Mouse (Mus musculus) liver, embryonic 16.5 days (tissue): ENCODE measurements around the gene Vps13c. TPM values are rescaled to one million over a fixed set of nuclear protein-coding genes. Genes with fewer than 3 reads are reported as not detected.
A peak's percentile ranks its signal among the peaks of the same experiment; 100 is the strongest.

Source experiments
- ATAC-seq: fragments of 200-750 bp; cut with Nextera tagmentation; 2 replicates; pipeline ENCODE4 v1.8.0; 2017; ENCODE audit warnings: low read depth, mild to moderate bottlenecking, moderate number of reproducible peaks, moderate library complexity
- H3K27ac ChIP-seq: fragments of 300-500 bp; sonication (generic); 2 replicates; pipeline ENCODE4 v1.5.1; 2014; ENCODE audit warnings: mild to moderate bottlenecking, low read length
- H3K27me3 ChIP-seq: fragments of 300-500 bp; sonication (generic); 2 replicates; pipeline ENCODE4 v1.6.1; 2014; ENCODE audit warnings: low read depth, low read length, mixed read lengths; ENCODE audit not compliant: control insufficient read depth, insufficient read depth
- H3K36me3 ChIP-seq: fragments of 300-500 bp; sonication (generic); 2 replicates; pipeline ENCODE4 v1.6.1; 2014; ENCODE audit warnings: mild to moderate bottlenecking; ENCODE audit not compliant: control insufficient read depth, insufficient read depth
- H3K4me1 ChIP-seq: fragments of 300-500 bp; sonication (generic); 2 replicates; pipeline ENCODE4 v1.6.1; 2014; ENCODE audit warnings: low read depth, low read length, mixed read lengths; ENCODE audit not compliant: control insufficient read depth
- H3K4me2 ChIP-seq: fragments of 300-500 bp; sonication (generic); 2 replicates; pipeline ENCODE4 v1.6.1; 2014; ENCODE audit warnings: low read depth, low read length, mixed read lengths
- H3K4me3 ChIP-seq: fragments of 300-500 bp; sonication (generic); 2 replicates; pipeline ENCODE4 v1.5.1; 2014; ENCODE audit warnings: low read depth, mild to moderate bottlenecking, low read length
- H3K9ac ChIP-seq: fragments of 300-500 bp; sonication (generic); 2 replicates; pipeline ENCODE4 v1.6.1; 2014; ENCODE audit warnings: low read depth, low read length
- H3K9me3 ChIP-seq: fragments of 300-500 bp; sonication (generic); replicated peaks from 2 replicates; pipeline ENCODE4 v1.6.1; 2016; ENCODE audit warnings: low read length; ENCODE audit not compliant: control insufficient read depth
- WGBS: fragments of 180-500 bp; shearing (Covaris S2); extraction: QIAGEN DNeasy Blood & Tissue Kit; methylation state at CpG from one replicate; pipeline ENCODE4 v1.1.7; 2014; ENCODE audit not compliant: insufficient replicate concordance; 5-methylcytosine and 5-hydroxymethylcytosine counted together
- polyA plus RNA-seq: library from polyadenylated mRNA; unstranded; fragments of >200 nt; fragmentation: Nextera tagmentation; extraction: Ambion mirVana; gene quantifications from 2 replicates; pipeline ENCODE4 v1.2.1, GENCODE M21; 2015

The Vps13c gene
- polyA plus RNA-seq, 1 experiment from 2014 or later = 4.4 TPM

DNA sequence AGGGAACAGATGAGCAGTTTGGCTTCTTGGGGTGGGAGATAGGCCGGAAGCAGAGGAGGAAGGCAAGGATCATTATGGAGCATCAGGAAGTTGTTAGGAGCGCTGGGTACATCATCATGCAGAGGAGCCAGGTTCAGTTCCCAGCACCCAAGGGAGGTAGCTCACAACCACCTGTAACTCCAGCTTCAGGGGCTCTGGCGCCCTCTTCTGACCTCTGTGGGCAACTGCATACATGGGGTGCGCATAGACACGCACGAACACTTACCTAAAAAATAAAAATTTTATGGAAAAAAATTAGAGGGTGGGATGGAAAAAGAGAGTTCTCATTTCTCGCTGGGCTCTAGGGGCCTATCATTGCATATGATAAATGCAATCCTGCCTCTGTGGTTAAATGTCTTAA, 14.7 kb upstream of the Vps13c start:
- H3K4me1 ChIP-seq = no peaks in the 10 kb centered on the region; the same call in none of the 2 replicates
- no peak overlapping the region for H3K27ac ChIP-seq
- no peak overlapping the region for H3K9ac ChIP-seq
- no peak for ATAC-seq
- H3K36me3 ChIP-seq = no peaks in the 10 kb centered on the region
- H3K27me3 ChIP-seq = peaks cover 16% of the 10 kb centered on the region
- H3K4me3 ChIP-seq = no peak overlapping the region
- 64% methylated on average over 7 of the region's 7 CpGs for WGBS
- H3K4me2 ChIP-seq = no peak overlapping the region
- H3K9me3 ChIP-seq = no peaks in the 10 kb centered on the region

DNA sequence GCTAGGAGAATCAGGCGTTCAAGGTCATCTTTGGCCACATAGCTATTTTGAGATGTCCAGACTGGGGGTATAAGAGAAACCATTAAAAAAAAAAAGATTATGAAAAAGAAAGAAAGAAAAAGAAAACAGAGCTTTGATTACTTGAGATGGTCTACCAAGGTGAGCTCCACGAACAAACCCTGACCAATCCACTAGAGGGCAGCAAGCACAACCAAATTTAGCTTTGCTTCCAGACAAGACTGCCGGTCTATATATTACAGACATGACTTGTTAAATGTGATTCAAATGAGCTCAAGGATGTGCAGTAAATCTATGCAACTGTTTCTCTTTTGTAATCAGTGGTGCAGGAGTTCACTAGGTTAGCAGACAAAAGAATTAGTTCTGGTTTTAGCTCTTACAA, 12.0 kb upstream of the Vps13c start:
- H3K27me3 ChIP-seq = peaks cover 41% of the 10 kb centered on the region
- no peak overlapping the region for H3K27ac ChIP-seq
- no peaks in the 10 kb centered on the region for H3K9me3 ChIP-seq
- H3K36me3 ChIP-seq = no peaks in the 10 kb centered on the region
- H3K9ac ChIP-seq = no peak overlapping the region
- no peak for ATAC-seq
- H3K4me3 ChIP-seq = no peak overlapping the region
- peaks cover 5% of the 10 kb centered on the region for H3K4me1 ChIP-seq
- 12% methylated on average over 3 of the region's 3 CpGs for WGBS
- H3K4me2 ChIP-seq = no peak overlapping the region

DNA sequence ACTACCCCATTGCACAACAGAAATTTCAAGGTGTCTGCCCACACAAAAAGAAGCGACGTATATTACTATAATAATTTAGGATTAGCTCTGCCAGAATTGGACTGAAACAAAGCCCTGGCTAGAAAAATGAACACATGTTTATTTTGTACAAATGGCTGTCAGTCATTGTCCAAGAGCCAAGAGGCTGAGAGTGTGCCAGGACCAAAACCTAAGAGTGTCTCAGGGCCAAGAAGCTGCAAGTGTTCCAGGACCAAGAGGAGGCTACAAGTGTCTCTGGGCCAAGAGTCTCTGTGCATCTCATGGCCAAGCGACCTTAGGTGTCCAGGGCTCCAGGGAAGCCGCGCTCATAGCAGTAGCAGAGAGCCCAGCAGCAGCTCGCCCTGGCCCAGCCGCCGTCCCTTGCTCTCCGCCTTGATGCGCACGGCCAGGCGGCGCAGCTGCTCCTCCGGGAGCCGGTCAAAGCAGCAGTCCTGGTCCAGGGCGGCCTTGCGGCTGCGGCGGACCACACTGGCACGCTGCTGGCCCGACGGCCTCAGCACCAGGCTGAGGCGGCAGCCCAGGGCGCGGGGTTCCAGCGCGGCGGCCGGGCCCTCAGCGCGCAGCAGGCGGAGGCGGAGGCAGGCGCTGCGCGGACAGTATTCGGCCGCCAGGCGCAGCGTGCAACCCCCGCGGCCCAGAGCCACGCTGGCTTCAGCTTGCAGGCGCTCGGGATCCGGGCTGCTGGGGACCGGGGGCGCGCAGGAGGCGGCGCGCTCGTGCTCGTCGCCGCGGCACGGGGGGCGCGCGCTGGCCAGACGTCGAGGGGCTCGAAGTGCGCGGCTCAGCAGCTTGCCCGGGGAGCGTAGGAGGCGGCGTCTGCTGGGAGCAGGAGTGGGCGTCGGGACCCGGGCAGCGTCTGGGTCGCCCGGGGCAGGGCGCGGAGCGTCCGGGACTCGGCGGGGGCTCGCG, 9.5 kb upstream of the Vps13c start:
- no peaks in the 10 kb centered on the region for H3K9me3 ChIP-seq
- ATAC-seq = peak; percentile 74
- H3K9ac ChIP-seq = peak overlapping the region; percentile 31; the same call in 1 of the 2 replicates
- peaks cover 41% of the 10 kb centered on the region for H3K27me3 ChIP-seq
- peak overlapping the region; percentile 63 for H3K4me3 ChIP-seq
- no peak overlapping the region for H3K27ac ChIP-seq
- H3K36me3 ChIP-seq = no peaks in the 10 kb centered on the region
- peaks cover 5% of the 10 kb centered on the region for H3K4me1 ChIP-seq
- peak overlapping the region; percentile 87 for H3K4me2 ChIP-seq
- 2% methylated on average over 77 of the region's 84 CpGs for WGBS

DNA sequence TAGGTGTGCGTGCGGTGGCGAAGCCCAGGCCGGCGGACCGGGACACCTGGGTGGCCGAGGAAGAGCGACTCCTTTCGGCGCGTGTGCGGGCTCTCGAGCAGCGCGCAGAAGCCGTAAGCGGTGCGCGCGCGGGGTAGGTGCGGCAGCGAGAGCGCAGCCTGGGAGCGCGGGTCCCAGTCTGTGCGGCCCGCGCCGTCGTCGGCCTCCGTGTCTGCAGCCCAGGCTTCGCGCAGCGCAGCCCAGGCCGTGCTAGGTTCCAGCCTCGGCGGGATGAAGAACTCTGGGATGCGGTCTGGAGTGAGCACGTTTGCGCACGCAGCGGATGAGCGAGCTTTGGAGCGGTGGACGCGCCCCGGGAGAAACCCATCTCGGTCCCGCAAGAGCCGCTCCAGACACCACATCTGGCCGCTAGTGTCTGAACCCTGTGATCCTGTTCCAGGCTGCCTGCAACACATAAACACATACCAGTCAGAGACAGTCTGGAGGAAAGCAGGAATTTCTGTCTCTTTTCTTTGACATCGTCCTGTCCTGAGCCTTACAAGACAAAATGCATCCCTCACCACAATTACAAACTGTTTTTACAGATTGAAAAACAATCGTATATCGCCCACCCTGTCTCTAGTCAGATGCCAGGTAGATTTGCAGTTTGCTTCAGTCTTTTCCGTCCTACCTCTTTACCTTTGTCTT, 8.7 kb upstream of the Vps13c start:
- Histone ChIP-seq H3K4me2 (peak overlapping the region; percentile 87), H3K27ac (no peak overlapping the region), H3K9me3 (no peaks in the 10 kb centered on the region), H3K27me3 (peaks cover 41% of the 10 kb centered on the region), H3K4me3 (peak overlapping the region; percentile 63), H3K4me1 (peaks cover 5% of the 10 kb centered on the region), H3K9ac (peak overlapping the region; percentile 31; the same call in 1 of the 2 replicates), H3K36me3 (no peaks in the 10 kb centered on the region)
- WGBS = under 1% methylated on average over 53 of the region's 57 CpGs
- peak; percentile 23; the same call in 1 of the 2 replicates for ATAC-seq

DNA sequence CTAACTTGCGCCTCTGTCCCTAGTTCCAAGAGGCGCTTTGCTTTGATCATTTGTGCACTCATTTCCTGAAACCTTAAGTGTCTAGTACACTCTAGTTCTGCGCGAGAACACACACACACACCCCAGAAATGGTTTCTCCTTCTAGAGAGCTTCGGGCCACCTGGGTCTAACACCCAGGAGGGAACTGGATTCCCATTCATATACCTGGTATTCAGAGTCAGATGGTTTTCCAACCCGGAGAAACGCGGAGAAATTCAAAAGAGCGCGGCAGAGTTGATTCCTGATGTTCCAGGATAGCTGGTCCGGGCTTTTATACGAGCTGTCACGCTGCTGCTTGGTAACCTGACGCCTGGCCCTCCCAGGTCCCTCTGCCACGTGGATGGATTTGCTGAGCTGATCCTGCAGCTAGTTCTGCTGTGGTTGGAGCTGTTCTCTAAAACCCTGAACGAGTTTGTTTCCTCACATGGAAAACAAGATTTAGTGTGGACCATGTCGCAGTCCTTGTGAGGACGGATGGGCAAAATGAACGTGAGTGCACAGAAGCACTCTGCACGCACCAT, 8.1 kb upstream of the Vps13c start, which contains the start of gene C2cd4a:
TSS of gene C2cd4a (minus strand) at position 285 of the 560 bp plus-strand sequence.
- no peaks in the 10 kb centered on the region for H3K9me3 ChIP-seq
- H3K4me3 ChIP-seq = peak within 1 kb of the TSS; percentile 63
- peaks cover 41% of the 10 kb centered on the region for H3K27me3 ChIP-seq
- WGBS = 6% methylated on average over 20 of the region's 20 CpGs
- H3K27ac ChIP-seq = no peak within 1 kb of the TSS
- H3K36me3 ChIP-seq = no peaks in the 10 kb centered on the region
- peaks cover 5% of the 10 kb centered on the region for H3K4me1 ChIP-seq
- H3K4me2 ChIP-seq = peak within 1 kb of the TSS; percentile 87
- peak within 1 kb of the TSS; percentile 31; the same call in 1 of the 2 replicates for H3K9ac ChIP-seq
- no peak for ATAC-seq

DNA sequence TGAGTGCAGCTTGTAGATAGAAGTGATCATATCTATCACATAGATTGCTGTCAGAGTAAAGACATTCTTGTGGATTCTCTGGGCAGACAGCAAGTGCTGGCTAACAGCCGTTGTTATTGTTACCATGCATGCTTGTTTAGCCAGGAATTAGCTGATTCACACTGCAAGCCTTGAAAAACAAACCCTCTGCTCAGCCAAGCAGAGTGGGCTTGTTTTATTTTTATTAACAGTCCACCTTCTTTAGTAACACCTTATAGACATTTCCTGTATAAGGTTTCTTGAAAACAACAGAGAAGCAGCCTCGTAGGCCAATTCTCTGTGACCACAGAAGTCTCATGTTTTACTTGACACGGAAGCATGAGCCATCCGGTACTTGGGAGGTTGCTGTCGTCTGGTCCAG, 5.7 kb upstream of the Vps13c start:
- ATAC-seq = no peak
- H3K9me3 ChIP-seq = no peaks in the 10 kb centered on the region
- no peak overlapping the region for H3K9ac ChIP-seq
- H3K4me2 ChIP-seq = no peak overlapping the region
- 73% methylated on average over 5 of the region's 5 CpGs for WGBS
- peaks cover 36% of the 10 kb centered on the region for H3K27me3 ChIP-seq
- H3K27ac ChIP-seq = no peak overlapping the region
- H3K36me3 ChIP-seq = no peaks in the 10 kb centered on the region
- H3K4me1 ChIP-seq = peaks cover 14% of the 10 kb centered on the region
- no peak overlapping the region for H3K4me3 ChIP-seq

DNA sequence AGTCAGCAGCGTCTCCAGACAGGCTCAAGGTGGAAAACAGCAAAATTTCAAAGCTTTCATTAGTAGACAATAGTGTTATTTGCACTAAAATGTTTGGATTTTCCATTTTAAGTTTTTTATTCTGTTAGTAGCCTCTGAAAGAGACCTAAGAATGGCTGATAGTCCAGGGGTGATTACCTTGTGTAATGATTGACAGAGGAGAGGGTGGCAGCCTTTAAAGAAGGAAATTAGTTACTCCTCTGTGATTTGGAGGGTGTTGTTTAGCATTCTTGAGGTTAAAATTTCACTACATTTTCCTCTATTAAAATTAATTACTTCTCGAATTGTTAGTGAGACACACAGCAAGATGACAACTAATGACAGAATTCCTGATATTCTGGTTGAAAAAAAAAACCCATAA, 2.9 kb upstream of the Vps13c start:
- H3K27ac ChIP-seq = no peak overlapping the region
- H3K4me2 ChIP-seq = no peak overlapping the region
- H3K9ac ChIP-seq = no peak overlapping the region
- H3K4me3 ChIP-seq = no peak overlapping the region
- H3K36me3 ChIP-seq = no peaks in the 10 kb centered on the region
- 64% methylated on average over 2 of the region's 2 CpGs for WGBS
- no peak for ATAC-seq
- H3K4me1 ChIP-seq = peaks cover 21% of the 10 kb centered on the region
- peaks cover 8% of the 10 kb centered on the region for H3K27me3 ChIP-seq
- H3K9me3 ChIP-seq = no peaks in the 10 kb centered on the region

DNA sequence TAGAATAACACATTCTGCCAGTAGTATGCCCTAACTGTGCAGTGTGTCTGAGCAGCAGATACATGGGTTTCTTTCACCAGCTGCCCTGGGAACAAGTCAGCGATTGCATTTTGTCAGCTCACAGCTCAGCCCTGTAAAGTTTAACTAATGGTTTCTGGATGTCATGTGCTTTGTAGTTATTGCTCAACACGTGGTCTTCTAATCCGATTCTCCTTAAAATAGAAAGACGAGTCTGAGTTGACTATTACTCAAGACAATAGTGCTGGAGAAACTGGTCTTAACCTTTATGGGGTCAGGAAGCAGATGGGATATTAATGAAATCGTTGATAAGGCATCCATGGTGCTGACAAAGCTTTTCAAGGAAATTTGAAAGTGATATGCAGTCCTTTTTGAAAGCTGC, 2.6 kb downstream of the Vps13c start:
- H3K27me3 ChIP-seq = no peaks in the 10 kb centered on the region
- H3K27ac ChIP-seq = peak overlapping the region; percentile 38
- peak overlapping the region; percentile 32 for H3K4me2 ChIP-seq
- peaks cover 46% of the 10 kb centered on the region for H3K4me1 ChIP-seq
- H3K9me3 ChIP-seq = no peaks in the 10 kb centered on the region
- H3K4me3 ChIP-seq = no peak overlapping the region
- H3K36me3 ChIP-seq = no peaks in the 10 kb centered on the region
- H3K9ac ChIP-seq = no peak overlapping the region
- WGBS = 14% methylated on average over 5 of the region's 5 CpGs
- ATAC-seq = no peak
